Mouse (Mus musculus): ENCODE data around the gene Ikbke. TPM values are rescaled to one million over a fixed set of nuclear protein-coding genes. Genes with fewer than 3 reads are reported as not detected.

Ikbke gene
- total RNA-seq, 2 experiments from 2014 or later = 0.48 to 0.81 TPM

DNA sequence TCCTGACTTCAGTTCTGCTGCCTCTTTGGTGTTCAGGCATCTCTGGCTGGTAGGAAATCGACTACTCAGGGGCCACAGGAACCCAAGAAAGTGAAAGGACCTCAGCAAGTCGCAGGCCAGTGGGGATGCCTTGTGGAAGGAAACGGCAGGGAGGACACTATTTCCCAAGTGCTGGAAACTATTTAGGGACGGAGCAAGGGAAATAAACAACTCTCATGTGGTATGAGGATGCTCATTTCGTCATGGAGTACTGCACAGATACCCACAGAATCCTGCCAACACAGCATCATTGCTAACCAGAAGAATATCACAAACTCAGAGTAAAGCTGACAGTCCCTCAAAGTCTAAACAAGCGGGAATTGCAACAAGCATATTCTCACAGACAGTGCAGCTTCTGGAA is 36.5 kb downstream of the Ikbke start:
- DNase-seq (ENCODE audit: low spot score) = no peak

GRCm38 (mm10) chr1:131239576-131240193 is 39.7 kb downstream of the Ikbke start:
- no peak for DNase-seq (ENCODE audit: low spot score)

GRCm38 (mm10) chr1:131238931-131239381 is 40.5 kb downstream of the Ikbke start:
- peak; percentile 83 for DNase-seq (ENCODE audit: low spot score)

DNA sequence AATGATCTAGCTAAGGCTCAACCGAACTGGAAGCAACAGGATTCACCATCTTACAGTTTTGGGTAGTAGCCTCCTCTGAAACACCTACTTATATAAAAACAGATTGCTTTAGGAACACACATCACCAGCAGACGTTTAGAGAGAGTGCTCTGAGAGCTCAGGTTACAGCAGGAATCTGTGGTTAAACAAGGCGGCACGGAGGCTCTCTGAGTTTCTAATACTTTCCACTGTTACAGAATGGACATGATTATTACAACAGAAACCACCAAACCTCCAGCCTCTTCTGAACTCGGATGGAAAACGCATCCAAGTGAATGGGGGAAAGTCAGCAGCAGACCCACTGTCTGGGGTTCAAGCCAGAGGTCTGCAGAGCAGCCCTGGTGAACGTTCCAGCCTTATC is 43.3 kb downstream of the Ikbke start:
- DNase-seq (ENCODE audit: low spot score) = no peak

GRCm38 (mm10) chr1:131233527-131233926 is 45.9 kb downstream of the Ikbke start:
- no peak for DNase-seq (ENCODE audit: low spot score)

DNA sequence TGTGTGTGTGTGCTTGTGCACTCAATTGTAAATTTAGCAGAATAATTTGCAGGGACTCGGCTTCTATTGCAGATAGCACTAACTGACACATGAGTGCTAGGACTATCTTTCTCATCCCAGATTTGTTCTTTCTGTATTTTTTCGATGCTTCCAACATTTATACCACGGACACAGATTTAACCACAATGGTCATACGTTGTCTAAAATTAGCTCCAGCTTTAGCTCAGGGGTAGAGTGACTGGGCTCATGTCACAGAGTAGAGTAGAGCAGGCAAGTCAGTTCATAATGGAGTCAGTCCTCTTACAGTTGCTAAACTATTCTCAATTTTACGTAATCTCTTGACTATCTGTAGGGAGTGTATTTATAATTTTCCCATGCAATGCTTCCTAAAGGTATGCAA is 50.7 kb downstream of the Ikbke start:
- no peak for DNase-seq (ENCODE audit: low spot score)

GRCm38 (mm10) chr1:131228225-131228624 is 51.2 kb downstream of the Ikbke start:
- no peak for DNase-seq (ENCODE audit: low spot score)

GRCm38 (mm10) chr1:131224848-131225471 is 54.4 kb downstream of the Ikbke start:
- DNase-seq (ENCODE audit: low spot score) = no peak

DNA sequence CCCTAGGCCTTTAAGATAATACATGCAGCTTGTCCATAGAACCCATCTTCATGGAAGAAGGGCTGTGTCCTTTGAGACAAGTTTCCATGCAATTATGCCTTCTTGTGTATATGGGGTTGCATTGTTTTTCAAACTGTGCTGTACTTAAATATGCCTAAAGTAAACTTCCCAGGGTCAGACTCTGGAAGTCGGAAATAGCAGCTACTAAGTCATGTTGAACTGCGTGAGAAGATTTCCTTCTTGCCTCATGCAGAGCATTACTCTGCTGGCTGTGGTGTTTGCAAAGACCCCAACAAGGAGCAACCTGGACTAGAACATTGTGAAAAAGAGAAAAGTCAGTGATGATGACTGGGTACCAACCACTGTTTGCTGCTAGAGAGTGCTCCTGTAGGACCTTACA is 56.1 kb downstream of the Ikbke start:
- no peak for DNase-seq (ENCODE audit: low spot score)

DNA sequence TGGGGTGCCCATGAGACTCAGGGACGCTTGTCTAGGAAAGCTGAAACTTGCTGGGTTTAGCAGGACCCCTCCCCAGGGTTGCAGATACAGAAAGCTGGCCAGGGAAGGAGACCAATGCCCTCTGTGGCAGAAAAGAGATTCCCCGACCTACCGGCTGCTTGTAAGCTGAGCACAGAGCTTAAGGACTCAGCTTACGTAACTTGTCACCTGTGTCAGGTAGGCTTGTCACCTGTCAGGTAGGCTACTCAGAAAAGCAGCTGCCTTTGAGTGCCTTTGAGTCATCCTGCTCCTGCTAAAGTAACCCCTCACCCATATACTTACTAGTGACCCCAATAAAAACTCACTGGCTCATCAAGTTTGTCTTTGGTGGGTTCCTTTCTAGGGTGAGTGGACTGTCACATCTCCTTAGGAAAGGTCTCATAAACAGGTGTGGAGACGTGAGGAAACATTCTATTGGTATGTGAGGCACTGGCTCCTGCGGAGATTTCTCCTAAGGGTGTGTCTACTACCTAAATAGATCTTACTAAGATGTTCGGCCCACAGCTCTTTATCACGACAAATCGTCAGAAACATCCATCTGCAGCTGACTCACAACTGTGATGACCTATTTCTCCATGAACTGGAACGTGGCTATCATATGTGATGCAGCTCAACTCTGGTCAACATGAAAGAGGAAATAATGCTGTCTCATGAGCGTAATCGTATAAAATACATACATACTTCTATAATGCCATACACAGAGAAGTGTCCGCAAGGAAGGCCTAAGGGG is 57.4 kb downstream of the Ikbke start:
- DNase-seq (ENCODE audit: low spot score) = no peak

DNA sequence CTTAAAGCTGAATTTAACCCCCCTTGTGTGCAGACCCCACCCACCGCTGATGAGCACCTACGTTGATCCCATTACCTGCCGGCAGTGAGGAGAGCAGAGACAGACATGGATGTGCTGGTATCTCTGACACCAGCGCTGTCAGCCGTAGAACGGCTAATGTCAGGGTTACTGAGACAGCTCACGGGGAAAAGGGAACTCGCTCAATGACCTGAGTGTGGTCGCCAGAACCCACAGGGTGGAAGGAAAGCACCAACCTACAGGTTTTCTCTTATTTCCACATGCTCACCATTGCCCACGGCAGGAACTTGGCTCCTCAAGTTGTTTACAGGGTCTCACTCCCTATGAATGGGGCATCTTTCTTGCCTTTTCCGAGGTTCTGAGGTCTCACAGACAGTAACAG is 60.5 kb downstream of the Ikbke start:
- DNase-seq (ENCODE audit: low spot score) = no peak

GRCm38 (mm10) chr1:131213361-131213760 is 66.0 kb downstream of the Ikbke start:
- no peak for DNase-seq (ENCODE audit: low spot score)

GRCm38 (mm10) chr1:131212956-131213355 is 66.5 kb downstream of the Ikbke start:
- DNase-seq (ENCODE audit: low spot score) = no peak

GRCm38 (mm10) chr1:131211655-131212054 is 67.8 kb downstream of the Ikbke start:
- DNase-seq (ENCODE audit: low spot score) = no peak

- DNase-seq (ENCODE audit: low spot score) = no peak
Observed at GRCm38 (mm10) chr1:131209971-131210426, 69.4 kb downstream of the Ikbke start.

DNA sequence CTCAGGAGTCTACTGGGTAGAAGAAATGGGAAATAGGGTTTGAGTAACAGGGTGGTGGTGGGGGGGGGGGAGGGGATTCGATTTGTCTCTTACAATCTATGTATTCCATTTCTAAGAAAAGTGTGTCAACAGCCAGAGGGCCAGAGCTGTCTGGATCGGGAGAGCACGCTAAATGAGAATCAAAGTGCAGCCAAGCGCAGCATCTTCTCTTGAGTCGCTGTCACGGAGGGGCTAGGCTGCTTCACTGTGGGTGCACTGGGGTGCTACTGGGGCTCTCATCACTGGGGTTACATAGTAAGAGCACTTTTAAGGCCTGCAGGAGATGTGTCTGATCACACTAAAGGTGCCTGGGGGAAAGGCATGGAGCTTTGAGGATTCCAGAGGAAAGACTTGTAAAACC is 70.6 kb downstream of the Ikbke start:
- DNase-seq (ENCODE audit: low spot score) = no peak

DNA sequence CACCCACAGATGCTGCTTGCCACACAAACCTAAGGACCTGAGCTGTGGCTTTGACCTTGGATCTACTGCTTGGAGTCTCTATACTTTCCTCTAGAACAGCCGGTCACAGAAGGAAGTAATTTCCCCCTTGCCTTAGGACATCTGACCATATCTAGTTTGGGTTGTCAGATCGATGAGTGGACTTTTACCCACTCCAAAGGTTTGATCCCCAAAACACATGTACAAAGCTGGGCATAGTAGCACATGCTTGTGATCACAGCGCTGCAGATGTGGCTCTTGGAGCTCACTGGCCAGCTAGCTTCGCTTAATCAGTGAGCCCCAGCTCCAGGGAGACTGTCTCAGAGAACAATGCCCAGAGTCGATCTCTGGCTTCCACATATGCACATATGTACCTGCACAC is 71.3 kb downstream of the Ikbke start:
- no peak for DNase-seq (ENCODE audit: low spot score)

DNA sequence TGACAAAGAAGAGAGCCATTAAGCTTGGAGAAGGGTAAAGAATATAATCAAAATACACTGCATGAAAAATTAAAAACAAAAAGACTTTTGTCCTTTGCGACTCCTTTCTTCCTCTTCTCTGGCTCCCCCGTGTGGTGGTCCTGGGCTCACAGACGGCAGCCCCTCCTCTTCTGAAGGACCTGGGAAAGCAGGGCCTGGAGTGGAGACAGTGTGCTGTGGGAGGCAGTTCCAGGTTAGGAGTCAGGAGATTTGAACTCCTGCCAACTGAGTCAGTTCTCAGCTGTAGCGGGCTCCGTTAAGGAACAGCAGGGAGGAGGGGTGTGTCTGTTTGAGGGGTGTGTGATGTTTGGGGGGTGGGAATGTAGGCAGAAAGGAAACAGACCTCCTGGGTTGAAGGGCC is 71.9 kb downstream of the Ikbke start:
- DNase-seq (ENCODE audit: low spot score) = peak; percentile 61

DNA sequence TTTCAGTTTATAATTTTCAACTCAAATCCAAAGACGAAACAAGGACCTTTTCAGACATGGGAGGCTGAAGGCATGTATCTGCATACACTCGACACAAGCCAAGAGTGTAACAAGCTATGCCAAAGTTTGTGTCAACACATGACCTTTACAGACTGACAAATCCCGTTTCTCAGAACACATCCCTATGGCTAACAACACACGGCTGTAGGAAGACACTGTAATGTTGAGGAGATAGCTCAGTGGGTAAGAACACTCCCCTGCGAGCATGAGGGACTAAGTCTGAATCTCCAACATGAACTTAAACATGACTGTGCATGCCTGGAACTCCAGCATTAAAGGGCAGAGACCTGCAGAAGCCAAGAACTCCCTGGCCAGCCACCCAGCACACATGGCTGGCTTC is 73.1 kb downstream of the Ikbke start:
- no peak for DNase-seq (ENCODE audit: low spot score)

DNA sequence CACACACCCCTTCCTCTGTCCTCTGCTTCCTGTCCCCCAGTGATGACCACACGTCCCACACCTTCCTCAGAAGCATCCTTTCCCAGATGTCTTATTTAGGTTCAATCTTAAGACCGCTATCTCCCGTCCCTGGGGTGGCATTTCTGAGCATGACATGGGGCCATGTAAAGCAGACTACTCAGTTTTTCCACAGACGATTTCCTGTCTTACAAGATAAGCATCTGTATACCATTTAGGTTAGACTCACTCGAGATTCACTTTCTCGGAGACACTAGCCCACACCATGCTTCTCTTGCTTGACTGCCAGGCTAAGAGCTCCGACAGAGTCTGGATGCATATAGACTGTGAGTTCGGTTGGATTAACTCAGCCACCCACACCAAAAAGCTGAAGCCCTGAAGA is 74.9 kb downstream of the Ikbke start:
- DNase-seq (ENCODE audit: low spot score) = no peak
